Mouse (Mus musculus) lung, postnatal 36 days (tissue): Measurements from ENCODE around the gene Guf1.
A peak's percentile ranks its signal among the peaks of the same experiment; 100 is the strongest.

ENCODE experiments used
- DNase-seq: peaks from one replicate; pipeline ENCODE4 v3.0.0; 2022; ENCODE audit warnings: mixed read lengths

Guf1 gene

DNA sequence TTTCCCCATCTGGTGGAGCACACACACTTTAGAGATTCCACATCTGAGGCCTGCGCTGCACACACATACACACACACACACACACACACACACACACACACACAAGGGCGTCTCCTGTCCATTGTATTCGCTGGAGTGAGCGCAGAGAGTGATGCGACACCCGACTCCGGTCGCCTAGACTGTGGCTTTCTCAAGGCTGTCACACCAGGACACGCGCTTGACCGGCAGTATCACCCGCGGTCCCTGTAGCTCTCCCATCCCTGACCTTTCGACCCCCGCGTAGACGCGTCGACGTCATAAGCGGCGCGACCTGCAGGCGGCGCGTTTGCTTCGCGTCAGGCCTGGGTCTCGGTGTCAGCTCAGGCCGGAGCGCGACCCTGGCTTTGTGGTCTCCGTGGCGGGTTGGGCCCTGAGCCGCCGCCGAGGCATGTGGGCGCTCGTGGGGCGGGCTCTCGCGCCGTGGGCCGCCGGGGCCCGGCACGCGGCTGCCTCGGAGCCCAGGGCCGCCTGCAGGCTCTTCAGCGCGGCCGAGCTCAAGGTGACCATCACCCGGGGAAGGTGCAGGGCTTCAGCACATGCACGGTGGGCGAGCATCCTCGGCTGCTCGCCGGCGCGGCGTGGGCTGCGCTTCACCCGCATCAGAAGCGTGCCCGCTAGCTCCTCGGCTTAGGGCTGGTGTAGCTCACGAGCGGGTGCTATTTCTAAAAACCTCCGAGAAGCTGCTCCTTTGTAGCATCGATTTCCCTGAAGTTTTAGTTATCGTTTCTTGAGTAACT is at the start of gene Guf1:
Guf1 (plus strand) TSS at position 296 of the 776 bp plus-strand sequence.
- peak; percentile 95 for DNase-seq

DNA sequence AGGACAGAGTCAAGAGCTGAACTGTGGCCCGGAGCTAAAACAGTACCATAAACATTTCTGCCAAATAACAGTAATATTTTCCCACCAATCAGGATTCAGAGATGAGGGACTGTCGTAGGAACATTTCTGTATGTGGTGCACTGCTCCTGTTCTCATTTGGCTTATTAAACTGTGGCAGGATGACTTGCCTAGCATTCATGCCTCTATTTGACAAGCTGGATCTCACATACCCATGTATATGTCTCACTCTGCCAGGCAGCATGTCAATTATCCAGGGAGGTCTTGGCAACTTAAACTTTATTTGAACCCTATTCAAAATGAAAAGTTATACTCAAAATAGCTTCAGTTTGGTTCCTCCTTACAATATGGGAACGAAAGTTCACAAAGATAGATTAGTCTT is 49.7 kb upstream of the Guf1 start:
- DNase-seq, result no peak

DNA sequence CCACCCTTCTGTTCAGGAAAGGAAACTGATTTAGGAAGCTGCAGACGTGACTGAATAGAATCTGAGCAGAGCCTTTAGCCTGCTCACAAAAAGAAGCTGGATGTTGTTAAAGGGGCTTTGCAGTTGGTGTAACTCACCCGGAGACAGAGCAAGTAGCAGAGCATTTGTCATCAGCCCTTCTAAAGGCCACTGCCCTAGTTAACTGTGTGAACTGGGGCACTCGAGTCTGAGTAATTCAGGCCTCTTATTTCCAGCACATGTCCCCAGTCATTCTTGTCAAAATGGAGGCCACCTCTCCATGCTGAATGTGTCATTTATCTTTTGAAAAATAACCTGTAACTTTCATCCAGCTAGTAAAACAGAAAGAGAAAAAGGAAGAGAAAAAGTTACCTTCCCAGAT is 45.1 kb upstream of the Guf1 start:
- no peak for DNase-seq

DNA sequence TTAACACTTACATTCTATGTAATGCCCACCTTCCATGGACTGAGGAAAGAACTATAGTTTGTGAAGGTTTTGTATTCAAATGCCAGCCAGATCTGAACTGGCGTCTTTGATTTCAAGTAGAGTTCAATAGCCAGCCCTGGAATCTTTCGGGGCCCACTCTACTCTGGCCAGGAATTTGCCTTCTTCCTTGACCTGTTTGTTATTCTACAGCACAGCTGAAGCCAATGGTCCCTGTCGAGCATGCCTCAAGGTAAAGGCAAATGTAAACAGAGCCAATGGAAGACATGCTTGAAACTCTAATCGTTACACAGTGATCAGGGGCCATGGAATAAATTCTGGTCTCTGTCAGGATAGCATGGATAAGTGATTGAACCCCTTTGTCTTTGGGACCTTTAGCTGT is 44.5 kb upstream of the Guf1 start:
- DNase-seq, result no peak

DNA sequence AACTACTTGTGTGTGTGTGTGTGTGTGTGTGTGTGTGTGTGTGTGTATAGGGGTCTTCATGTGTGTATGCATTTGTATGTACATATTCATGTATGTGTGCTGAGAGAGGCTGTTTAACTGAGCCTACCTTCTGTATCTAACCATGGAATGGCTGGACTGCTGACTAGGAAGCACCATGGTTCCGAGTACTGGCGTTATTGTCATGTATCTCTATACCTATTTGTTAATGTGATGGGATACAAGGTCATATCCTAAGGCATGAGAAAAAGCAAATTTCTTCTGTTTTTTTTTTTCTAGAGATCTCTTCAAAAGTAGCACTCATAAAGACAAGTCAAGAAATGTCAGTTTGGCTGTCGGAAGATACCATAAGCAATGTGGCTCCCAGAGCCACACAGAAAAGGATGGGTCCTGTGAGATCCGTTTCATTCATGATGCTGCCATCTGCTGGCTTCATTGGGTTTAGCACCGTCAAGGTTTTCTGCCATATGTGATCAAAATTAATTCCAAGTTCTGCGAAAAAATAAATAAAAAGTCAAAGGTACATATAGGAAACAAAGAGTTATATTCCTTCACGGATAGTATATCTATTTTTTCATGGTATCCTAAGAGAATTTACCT is 36.0 kb upstream of the Guf1 start:
- DNase-seq, result peak; percentile 63

DNA sequence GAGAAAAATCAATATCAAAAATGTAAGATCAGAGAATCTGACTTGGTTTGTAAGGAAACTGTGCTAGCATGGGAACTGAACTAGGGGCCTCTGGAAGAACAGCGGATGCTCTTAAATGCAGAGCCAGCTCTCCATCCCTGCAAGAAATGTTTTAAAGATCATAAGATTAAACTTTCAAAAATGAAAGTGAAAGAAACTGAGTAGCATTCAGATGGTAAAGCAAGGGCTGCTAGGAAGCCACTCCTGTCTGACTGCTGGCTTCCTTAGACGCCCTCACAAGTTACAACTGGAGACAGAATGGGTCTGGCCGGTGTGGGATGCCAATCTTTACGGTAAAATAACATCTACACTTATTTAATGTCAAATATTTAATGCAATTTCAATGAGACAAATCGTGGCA is 34.7 kb upstream of the Guf1 start:
- DNase-seq, result no peak

DNA sequence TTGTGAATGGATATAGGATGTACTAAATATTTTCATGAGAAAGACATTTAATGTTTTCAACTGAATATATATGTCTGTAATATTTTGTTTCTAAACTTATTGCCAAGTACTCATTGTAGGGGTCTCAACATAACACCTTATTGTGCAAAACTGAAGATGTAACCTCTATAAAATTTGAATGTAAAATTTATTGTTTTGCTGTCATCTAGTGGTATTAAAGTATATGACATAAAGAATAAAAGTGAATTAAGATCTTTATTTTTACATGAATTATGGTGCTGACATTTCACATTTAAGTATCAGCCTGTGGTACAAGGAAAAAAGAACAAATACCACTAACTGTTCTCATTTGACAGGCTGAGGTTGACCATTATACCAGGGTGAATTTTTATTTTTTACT is 32.8 kb upstream of the Guf1 start:
- no peak for DNase-seq

DNA sequence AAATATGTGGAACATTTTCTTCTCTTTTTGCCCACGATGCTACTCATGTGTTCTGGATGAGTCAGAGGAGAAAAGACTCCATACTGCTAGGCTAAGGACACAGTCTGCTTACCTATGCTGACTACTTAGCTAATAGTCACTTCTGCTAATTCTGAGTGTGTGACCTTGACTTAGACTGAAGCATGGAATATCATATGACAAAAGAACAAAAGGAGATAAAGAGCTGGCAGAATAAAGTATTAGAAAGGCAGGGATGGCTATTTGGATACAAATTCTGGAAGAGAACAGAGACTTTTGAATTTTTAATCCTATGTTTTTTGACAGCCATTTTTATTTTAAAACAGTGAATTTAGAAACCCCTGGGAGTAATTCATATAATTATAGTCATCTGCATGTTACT is 15.0 kb upstream of the Guf1 start:
- DNase-seq, result no peak

DNA sequence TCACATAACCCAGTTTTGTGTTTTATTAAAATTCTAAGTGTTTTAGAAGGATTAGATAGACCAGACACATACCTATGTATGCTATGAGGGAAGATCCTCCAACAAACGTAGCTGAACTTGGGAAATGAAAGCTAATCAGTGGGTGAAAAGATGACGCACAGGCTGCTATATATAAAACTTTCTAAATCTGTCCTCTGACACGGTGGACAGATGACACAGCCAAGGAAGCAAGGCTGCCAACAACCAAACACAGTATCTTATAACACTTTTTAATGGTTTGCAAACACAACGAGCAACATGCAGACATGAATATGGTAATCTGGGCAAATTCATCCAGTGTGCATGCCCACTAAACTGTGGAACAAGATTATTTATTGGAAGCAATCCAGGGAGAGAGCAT is 14.2 kb upstream of the Guf1 start, which contains the start of gene Yipf7:
Yipf7 (minus strand) TSS at position 160 of the 400 bp plus-strand sequence.
- DNase-seq, result no peak

DNA sequence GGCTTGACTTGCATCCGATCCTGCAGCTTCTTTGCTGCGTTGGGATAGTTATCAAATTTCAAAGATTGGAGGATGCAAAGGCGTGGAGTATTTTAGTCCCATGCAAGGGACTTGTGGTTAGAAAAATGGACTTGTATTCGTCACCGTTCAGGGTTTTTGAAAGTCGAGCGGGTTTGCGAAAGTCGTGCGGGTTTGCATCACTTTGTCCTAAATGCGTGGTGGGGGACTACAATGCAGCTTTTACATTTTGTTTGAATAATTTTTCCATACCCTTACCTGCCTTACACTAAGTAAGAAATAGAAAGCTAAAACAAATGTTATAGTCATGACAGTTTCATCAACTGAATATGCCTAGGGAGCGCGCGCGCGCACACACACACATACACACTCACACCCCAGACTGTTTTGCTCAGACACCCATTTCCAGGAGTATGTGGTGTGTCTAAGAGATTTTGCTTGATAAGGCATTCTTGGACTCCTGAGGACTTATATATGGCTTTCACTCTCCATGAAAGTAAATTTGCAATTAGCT is 747 bp downstream of the Guf1 start:
- peak; percentile 0 for DNase-seq

DNA sequence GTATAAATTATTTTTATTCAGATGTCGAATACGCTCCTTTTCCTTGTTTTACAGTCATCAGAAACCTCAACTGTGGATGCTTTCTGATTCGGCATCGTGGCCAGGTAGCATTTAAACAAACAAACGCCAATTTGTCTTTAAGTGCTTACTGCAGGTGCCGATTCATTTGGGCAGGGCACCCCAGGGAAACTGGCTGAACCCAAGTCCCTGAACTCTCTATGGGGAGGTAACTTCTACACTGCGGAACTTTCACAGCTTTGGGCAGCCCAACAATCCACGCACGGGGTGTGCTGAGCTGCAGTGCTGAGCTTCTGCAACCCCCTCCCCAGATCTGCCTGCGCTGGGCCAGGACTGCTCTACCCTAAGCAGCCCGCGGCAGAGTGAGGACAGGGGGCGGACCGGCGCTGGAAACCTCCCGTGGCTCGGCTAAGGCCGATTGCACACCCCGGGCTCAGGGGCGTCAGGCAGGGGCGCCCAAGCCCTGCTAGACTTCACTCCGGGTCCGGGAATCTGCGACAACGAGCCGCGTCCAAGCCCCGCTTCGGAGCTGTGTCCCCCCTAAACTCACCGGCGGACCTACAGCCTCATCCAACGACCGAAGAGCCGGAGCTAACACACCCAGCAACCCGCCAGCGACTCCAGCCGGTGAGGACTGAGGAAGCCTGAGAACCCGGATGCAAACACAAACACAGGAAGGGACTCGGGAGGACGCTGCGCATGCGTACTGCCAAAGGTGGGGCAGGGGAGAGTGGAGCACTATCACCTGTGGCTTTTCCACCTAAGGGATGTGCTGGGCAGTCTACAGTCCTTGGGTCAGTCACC is 35.1 kb downstream of the Guf1 start, which contains the start of gene Gnpda2:
Gnpda2 (minus strand) TSS at position 701 of the 822 bp plus-strand sequence.
- peak; percentile 90 for DNase-seq

DNA sequence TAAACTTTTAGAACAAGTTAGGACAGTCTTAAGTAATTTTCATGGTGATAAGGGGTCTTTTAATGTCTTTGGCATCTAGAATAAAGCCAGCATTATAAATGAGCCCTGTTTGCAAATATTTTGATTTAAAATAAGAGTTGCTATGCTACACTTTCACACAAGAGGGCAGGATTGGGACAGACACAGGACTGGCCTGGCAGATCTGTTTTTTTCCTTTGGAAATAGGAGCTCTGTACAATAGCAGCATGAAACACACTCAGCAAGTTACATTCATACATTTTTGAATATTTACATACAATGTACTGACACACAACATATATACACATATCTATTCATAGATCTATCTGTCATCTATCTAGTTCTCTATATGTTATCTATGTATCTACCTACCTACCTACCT is 44.3 kb downstream of the Guf1 start:
- DNase-seq, result no peak

DNA sequence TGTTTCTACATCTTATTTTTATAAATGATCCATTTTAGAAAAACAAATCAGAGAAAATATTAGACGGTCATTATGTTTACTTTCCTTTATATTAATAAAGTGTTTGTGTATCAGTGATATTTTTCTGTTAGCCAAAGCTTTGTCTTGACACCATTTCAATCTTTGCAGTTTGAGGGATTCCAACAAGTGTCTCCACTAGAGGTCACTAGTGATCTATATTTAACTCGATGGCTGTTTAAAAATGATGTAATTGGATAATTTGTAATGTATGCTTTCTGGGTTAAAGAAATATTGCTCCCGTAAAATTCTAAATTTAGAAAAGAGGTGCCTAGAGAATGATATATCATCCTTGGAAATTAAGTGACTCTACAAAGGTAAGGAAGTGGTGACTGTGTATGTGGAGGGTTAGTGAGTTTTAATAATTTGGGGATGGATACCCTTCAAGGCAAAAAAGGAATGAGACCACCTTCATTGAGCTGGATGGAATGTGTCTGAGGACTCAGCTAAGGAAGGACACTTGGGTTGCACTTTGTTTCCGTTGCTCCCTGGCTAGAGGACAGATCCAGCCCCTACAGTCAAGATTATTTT is 56.6 kb downstream of the Guf1 start:
- DNase-seq, result peak; percentile 16

DNA sequence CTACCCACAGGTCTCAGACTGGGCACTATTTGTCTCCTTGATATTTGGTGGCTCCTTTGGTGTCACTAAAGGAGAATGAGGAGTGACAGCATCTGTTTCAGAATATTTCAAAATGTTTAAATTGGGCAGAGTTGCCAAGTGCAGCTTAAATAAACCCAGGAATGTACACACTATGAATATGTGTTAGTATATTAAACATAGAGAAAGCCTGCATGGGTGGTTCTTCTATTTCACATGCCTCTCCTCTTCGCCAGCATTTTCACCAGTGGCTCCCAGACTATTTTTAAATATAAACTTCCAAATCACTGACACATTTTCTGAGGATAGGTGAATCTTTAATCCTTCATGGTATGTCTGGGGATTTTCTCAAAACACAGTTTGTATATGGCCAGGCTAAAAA is 64.2 kb downstream of the Guf1 start:
- DNase-seq, result no peak
